Mouse (Mus musculus) cerebellum, adult (tissue): ENCODE data around the gene Lmnb2.

ENCODE experiments used
- ATAC-seq: cut with Nextera tagmentation; 2 replicates; pipeline ENCODE4 v1.9.2; 2017; ENCODE audit warnings: mild to moderate bottlenecking, moderate library complexity, mixed read lengths; ENCODE audit not compliant: insufficient number of reproducible peaks, low FRiP score, low TSS enrichment

The Lmnb2 gene

DNA sequence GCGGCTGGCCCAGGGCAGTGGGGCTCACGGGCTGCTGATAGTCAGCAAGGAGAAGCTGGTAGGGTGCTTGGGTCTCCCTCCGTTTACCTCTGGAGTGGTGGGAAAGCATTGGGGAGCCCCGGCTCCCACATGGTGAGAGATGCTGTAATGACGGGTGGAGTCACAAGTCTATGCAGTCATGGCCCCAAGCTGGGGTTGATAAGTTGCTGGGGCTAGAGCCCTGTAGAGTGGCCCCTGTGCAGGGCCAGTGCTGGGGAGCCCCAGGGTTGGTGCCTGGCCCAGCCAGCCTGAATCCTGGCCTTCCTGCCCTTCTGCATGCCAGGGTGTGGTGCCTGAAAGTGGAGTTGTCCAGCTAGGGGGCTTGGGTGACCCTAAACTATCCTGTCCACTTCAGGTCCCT is 55.7 kb downstream of the Lmnb2 start:
- no peak for ATAC-seq

- ATAC-seq: no peak
Measured at GRCm38 (mm10) chr10:80858350-80858935, 59.6 kb downstream of the Lmnb2 start.

DNA sequence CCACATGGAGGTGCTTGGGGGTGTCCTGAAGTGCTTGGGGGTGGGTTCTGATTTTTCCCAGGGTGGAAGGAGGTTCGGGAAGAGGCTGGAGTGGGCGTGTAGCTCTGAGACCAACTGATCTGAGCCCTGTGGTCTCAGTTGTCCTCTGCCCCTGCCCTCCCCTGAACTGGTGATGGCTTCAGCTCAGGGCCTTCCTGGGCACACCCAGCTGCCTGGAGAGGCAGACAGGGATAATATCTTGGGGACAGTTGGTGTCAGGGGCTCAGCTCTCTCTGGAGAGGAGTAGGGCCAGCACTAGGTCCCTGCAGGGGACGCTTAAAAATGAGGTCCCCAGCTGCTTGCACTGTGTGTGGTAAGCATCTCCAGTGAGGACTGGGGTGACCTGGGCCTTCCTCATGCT is 60.2 kb downstream of the Lmnb2 start:
- no peak for ATAC-seq

DNA sequence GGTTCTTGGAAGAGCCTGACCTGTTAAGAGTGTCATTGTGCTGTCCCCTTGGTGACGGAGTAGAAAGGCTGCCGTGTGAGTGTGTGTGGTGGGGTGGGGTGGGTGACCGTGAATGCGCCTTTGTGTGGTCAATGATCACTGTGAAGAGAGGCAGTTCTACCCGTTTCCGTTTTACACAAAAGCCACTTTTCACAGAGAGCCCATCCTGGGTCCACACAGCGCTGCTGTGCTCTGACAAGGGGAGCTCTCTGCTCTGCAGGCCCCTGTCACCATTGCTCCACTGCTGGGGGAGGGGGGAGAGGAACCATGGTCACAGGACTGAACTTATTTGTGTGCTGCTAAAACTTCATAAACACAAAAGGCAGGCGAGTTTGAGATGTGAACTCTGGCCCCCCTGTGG is 60.7 kb downstream of the Lmnb2 start:
- ATAC-seq: no peak

GRCm38 (mm10) chr10:80856908-80857307 is 61.1 kb downstream of the Lmnb2 start:
- no peak for ATAC-seq

DNA sequence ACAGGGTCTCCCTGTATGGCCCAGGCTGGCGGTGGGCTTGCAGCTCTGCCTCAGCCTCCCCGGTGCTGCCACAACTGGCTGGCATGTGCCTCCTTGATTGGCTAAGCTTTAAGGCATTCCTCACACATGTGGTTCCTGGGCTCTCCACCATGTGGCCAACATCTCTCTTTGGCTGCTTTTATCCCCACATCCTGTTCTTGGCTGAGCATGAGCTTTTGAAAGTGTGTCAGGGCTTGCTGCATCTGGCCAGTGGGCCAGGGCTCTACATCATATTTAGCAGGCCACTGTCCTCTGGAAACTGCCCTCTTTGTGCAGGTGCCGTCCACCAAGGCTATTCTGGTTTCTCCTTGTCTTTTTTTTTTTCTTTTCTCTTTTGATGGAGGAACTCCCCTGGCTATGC is 61.8 kb downstream of the Lmnb2 start:
- no peak for ATAC-seq

- 0 out of 2 replicates have a peak, but pooled peaks have one; percentile 11 for ATAC-seq
Measured at GRCm38 (mm10) chr10:80855749-80856073, 62.3 kb downstream of the Lmnb2 start.

DNA sequence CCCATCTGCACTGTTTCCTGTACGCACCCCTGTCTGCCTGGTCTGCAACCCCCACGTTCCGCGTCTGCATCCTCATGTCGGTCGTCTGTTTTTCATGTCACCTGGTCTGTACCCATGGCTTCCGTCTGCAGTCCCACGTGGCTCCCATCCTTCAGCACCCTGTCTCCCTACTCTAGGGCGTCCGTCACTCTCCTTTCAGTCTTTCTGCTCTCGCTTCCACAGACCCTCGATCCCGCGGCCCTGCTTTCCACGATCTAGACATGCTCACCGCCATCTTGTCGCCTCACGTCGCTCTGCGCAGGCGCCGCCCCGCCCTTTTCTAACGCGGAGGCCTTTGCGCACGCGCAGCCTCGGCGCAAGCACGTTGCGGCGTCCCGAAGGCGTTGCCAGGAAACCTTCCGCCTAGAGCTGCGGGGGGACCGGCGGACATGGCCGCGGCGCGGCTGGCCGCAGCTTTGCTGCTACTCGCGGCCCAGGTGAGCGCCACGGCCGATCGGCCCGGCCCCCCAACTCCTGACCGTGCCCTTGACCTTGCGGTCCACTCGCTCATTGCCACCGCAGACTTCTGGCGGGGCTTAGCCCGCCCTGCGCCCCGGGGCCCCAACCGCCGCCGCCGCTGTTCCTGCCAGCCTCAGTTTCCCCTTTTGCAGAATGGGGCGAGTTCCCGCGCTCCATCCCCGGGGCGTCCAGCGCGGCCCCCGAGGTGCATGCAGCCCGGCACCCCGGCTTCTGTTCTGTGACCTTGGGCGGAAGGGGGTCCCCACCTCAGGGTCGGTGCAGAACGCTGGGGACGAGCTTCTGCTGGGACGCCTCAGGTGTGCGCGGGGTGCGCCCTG is 62.9 kb downstream of the Lmnb2 start, which contains the start of the genes Lsm7 and Sppl2b:
Lsm7 (minus strand) TSS at position 297 of the 836 bp plus-strand sequence.
Sppl2b (plus strand) TSS at position 363 of the 836 bp plus-strand sequence.
- peak; percentile 67 for ATAC-seq
